Mouse (Mus musculus) MEL (cell line): ENCODE measurements around the gene Syp. TPM values are rescaled to one million over a fixed set of nuclear protein-coding genes. Genes with fewer than 3 reads are reported as not detected.

Source experiments
- DNase-seq: peaks from one replicate; pipeline ENCODE4 v3.0.0; 2011; ENCODE audit warnings: low read depth, low spot score
- H3K27ac ChIP-seq: 2 replicates; pipeline ENCODE4 v1.5.1; 2012; ENCODE audit warnings: low read depth, mild to moderate bottlenecking, control low read depth, low read length, moderate library complexity; ENCODE audit not compliant: control insufficient read depth
- H3K27me3 ChIP-seq, 2 experiments: fragments of 150-350 bp in 1 of 2; sonication (generic) in 1 of 2; 2 replicates each; pipeline ENCODE4 v1.6.1; 2012; ENCODE audit warnings: low read length in 2 of 2, mild to moderate bottlenecking in 2 of 2, improper control_type of control experiment in 1 of 2, moderate library complexity in 1 of 2; ENCODE audit not compliant: insufficient read depth in 2 of 2, control insufficient read depth in 1 of 2
- H3K36me3 ChIP-seq, 2 experiments: 2 replicates each; pipeline ENCODE4 v1.6.1; 2012 to 2014; ENCODE audit warnings: low read length in 2 of 2, improper control_type of control experiment in 1 of 2, inconsistent platforms in 1 of 2, mild to moderate bottlenecking in 1 of 2; ENCODE audit not compliant: insufficient read depth in 2 of 2, control insufficient read depth in 1 of 2
- H3K4me1 ChIP-seq, 2 experiments: fragments of 150-350 bp in 1 of 2; sonication (generic) in 1 of 2; 2 replicates each; pipeline ENCODE4 v1.6.1; 2012; ENCODE audit warnings: low read length in 2 of 2, improper control_type of control experiment in 1 of 2, mild to moderate bottlenecking in 1 of 2; ENCODE audit not compliant: insufficient read depth in 2 of 2, control insufficient read depth in 1 of 2
- H3K4me3 ChIP-seq, 2 experiments: fragments of 150-350 bp in 1 of 2; sonication (generic) in 1 of 2; 2 replicates each; pipeline ENCODE4 v1.5.1; 2012; ENCODE audit warnings: low read depth in 2 of 2, low read length in 2 of 2, mild to moderate bottlenecking in 2 of 2, moderate library complexity in 2 of 2, control low read depth in 1 of 2, improper control_type of control experiment in 1 of 2; ENCODE audit not compliant: control insufficient read depth in 1 of 2, insufficient read depth in 1 of 2
- H3K79me2 ChIP-seq: 2 replicates; pipeline ENCODE4 v1.6.1; 2012; ENCODE audit warnings: mild to moderate bottlenecking, low read length, moderate library complexity; ENCODE audit not compliant: control insufficient read depth, poor library complexity, insufficient read depth
- H3K9ac ChIP-seq: 2 replicates; pipeline ENCODE4 v1.6.1; 2012; ENCODE audit warnings: low read depth, mild to moderate bottlenecking, control low read depth, low read length, moderate library complexity; ENCODE audit not compliant: control insufficient read depth, poor library complexity, severe bottlenecking
- H3K9me3 ChIP-seq: fragments of 150-350 bp; sonication (generic); replicated peaks from 2 replicates; pipeline ENCODE4 v1.6.1; 2012; ENCODE audit warnings: mild to moderate bottlenecking, low read length, improper control_type of control experiment, moderate library complexity; ENCODE audit not compliant: insufficient read depth
- BHLHE40 ChIP-seq: IDR thresholded peaks from 2 replicates; pipeline ENCODE4 v1.6.1; 2012; ENCODE audit warnings: low read depth, mild to moderate bottlenecking, inconsistent platforms, low read length, improper control_type of control experiment, borderline replicate concordance
- CHD1 ChIP-seq: IDR thresholded peaks from 2 replicates; pipeline ENCODE4 v1.6.1; 2012; ENCODE audit warnings: low read depth, mild to moderate bottlenecking, inconsistent platforms, low read length, improper control_type of control experiment
- CHD2 ChIP-seq: IDR thresholded peaks from 2 replicates; pipeline ENCODE4 v1.6.1; 2011; ENCODE audit warnings: low read length, improper control_type of control experiment
- CTCF ChIP-seq, 3 experiments: IDR thresholded peaks in 2 of 3; conservative IDR thresholded peaks in 1 of 3; 2 replicates each; pipeline ENCODE4 v1.5.1; 2011 to 2012; ENCODE audit warnings: low read length in 3 of 3, low read depth in 2 of 3, mild to moderate bottlenecking in 2 of 3, improper control_type of control experiment in 1 of 3, inconsistent platforms in 1 of 3, mixed read lengths in 1 of 3, moderate library complexity in 1 of 3; ENCODE audit not compliant: control insufficient read depth in 1 of 3, insufficient read depth in 1 of 3, poor library complexity in 1 of 3, severe bottlenecking in 1 of 3
- E2F4 ChIP-seq: IDR thresholded peaks from 2 replicates; pipeline ENCODE4 v1.6.1; 2011; ENCODE audit warnings: low read depth, low read length, improper control_type of control experiment, borderline replicate concordance
- ELF1 ChIP-seq: IDR thresholded peaks from 2 replicates; pipeline ENCODE4 v1.6.1; 2014; ENCODE audit warnings: low read depth, mild to moderate bottlenecking, inconsistent platforms, low read length, improper control_type of control experiment, moderate library complexity
- EP300 ChIP-seq, 2 experiments: IDR thresholded peaks; 2 replicates each; pipeline ENCODE4 v1.6.1; 2011; ENCODE audit warnings: improper control_type of control experiment in 2 of 2, low read length in 2 of 2, low read depth in 1 of 2, mild to moderate bottlenecking in 1 of 2
- GABPA ChIP-seq: IDR thresholded peaks from 2 replicates; pipeline ENCODE4 v1.6.1; 2012; ENCODE audit warnings: low read depth, mild to moderate bottlenecking, inconsistent platforms, low read length, improper control_type of control experiment, moderate library complexity
- GATA1 ChIP-seq: IDR thresholded peaks from 2 replicates; pipeline ENCODE4 v1.6.1; 2011; ENCODE audit warnings: low read depth, low read length, improper control_type of control experiment
- HCFC1 ChIP-seq: IDR thresholded peaks from 2 replicates; pipeline ENCODE4 v1.6.1; 2012; ENCODE audit warnings: low read depth, mild to moderate bottlenecking, inconsistent platforms, low read length, improper control_type of control experiment, moderate library complexity
- JUND ChIP-seq: IDR thresholded peaks from 2 replicates; pipeline ENCODE4 v1.6.1; 2011; ENCODE audit warnings: low read depth, mild to moderate bottlenecking, improper control_type of control experiment, low read length
- KAT2A ChIP-seq: conservative IDR thresholded peaks from 2 replicates; pipeline ENCODE4 v1.6.1; 2012; ENCODE audit warnings: low read depth, low read length, improper control_type of control experiment, inconsistent platforms
- MAX ChIP-seq: IDR thresholded peaks from 2 replicates; pipeline ENCODE4 v1.6.1; 2011; ENCODE audit warnings: low read length, improper control_type of control experiment
- MAZ ChIP-seq: IDR thresholded peaks from 2 replicates; pipeline ENCODE4 v1.6.1; 2012; ENCODE audit warnings: low read depth, mild to moderate bottlenecking, inconsistent platforms, low read length, improper control_type of control experiment
- MEF2A ChIP-seq: IDR thresholded peaks from 2 replicates; pipeline ENCODE4 v1.6.1; 2014; ENCODE audit warnings: low read depth, mild to moderate bottlenecking, inconsistent platforms, low read length, improper control_type of control experiment; ENCODE audit not compliant: poor library complexity, insufficient replicate concordance, severe bottlenecking; ENCODE audit errors: extremely low read depth
- MXI1 ChIP-seq: IDR thresholded peaks from 2 replicates; pipeline ENCODE4 v1.6.1; 2011; ENCODE audit warnings: mild to moderate bottlenecking, low read depth, low read length, improper control_type of control experiment
- MYB ChIP-seq: IDR thresholded peaks from 2 replicates; pipeline ENCODE4 v1.6.1; 2011; ENCODE audit warnings: mild to moderate bottlenecking, low read depth, low read length, improper control_type of control experiment
- MYC ChIP-seq: IDR thresholded peaks from 2 replicates; pipeline ENCODE4 v1.6.1; 2011; ENCODE audit warnings: low read depth, mild to moderate bottlenecking, low read length, improper control_type of control experiment, moderate library complexity
- NELFE ChIP-seq: IDR thresholded peaks from 2 replicates; pipeline ENCODE4 v1.6.1; 2011; ENCODE audit warnings: low read depth, low read length, improper control_type of control experiment
- POLR2A ChIP-seq, 2 experiments: IDR thresholded peaks; 2 replicates each; pipeline ENCODE4 v1.6.1; 2011 to 2012; ENCODE audit warnings: low read length in 2 of 2, mild to moderate bottlenecking in 2 of 2, control low read depth in 1 of 2, improper control_type of control experiment in 1 of 2, low read depth in 1 of 2, moderate library complexity in 1 of 2; ENCODE audit not compliant: control insufficient read depth in 1 of 2, insufficient read depth in 1 of 2, poor library complexity in 1 of 2
- POLR2AphosphoS2 ChIP-seq: IDR thresholded peaks from 2 replicates; pipeline ENCODE4 v1.6.1; 2011; ENCODE audit warnings: low read length, improper control_type of control experiment
- POLR2AphosphoS5 ChIP-seq: IDR thresholded peaks from 2 replicates; pipeline ENCODE4 v1.6.1; 2012; ENCODE audit warnings: low read depth, borderline replicate concordance, mild to moderate bottlenecking, inconsistent platforms, low read length, moderate library complexity, mixed read lengths
- RAD21 ChIP-seq: IDR thresholded peaks from 2 replicates; pipeline ENCODE4 v1.6.1; 2011; ENCODE audit warnings: mild to moderate bottlenecking, low read depth, low read length, improper control_type of control experiment
- RCOR1 ChIP-seq: IDR thresholded peaks from 2 replicates; pipeline ENCODE4 v1.6.1; 2012; ENCODE audit warnings: low read depth, mild to moderate bottlenecking, inconsistent platforms, low read length, improper control_type of control experiment
- SIN3A ChIP-seq: IDR thresholded peaks from 2 replicates; pipeline ENCODE4 v1.6.1; 2012; ENCODE audit warnings: low read length, improper control_type of control experiment, inconsistent platforms
- SMC3 ChIP-seq: IDR thresholded peaks from 2 replicates; pipeline ENCODE4 v1.6.1; 2011; ENCODE audit warnings: low read depth, low read length, improper control_type of control experiment
- TAL1 ChIP-seq: IDR thresholded peaks from 2 replicates; pipeline ENCODE4 v1.6.1; 2012; ENCODE audit warnings: mild to moderate bottlenecking, inconsistent platforms, low read length, moderate library complexity, mixed read lengths
- TBP ChIP-seq: IDR thresholded peaks from 2 replicates; pipeline ENCODE4 v1.8.0; 2011; ENCODE audit warnings: low read depth, low read length, improper control_type of control experiment
- TCF12 ChIP-seq: IDR thresholded peaks from 2 replicates; pipeline ENCODE4 v1.6.1; 2014; ENCODE audit warnings: low read depth, mild to moderate bottlenecking, inconsistent platforms, low read length, improper control_type of control experiment, moderate library complexity
- UBTF ChIP-seq: IDR thresholded peaks from 2 replicates; pipeline ENCODE4 v1.6.1; 2012; ENCODE audit warnings: low read depth, mild to moderate bottlenecking, inconsistent platforms, low read length, improper control_type of control experiment, moderate library complexity, borderline replicate concordance; ENCODE audit not compliant: insufficient read depth
- USF1 ChIP-seq: IDR thresholded peaks from 2 replicates; pipeline ENCODE4 v1.6.1; 2014; ENCODE audit warnings: low read depth, mild to moderate bottlenecking, inconsistent platforms, low read length, improper control_type of control experiment, moderate library complexity
- USF2 ChIP-seq, 2 experiments: IDR thresholded peaks; 2 replicates each; pipeline ENCODE4 v1.6.1; 2011 to 2012; ENCODE audit warnings: improper control_type of control experiment in 2 of 2, low read length in 2 of 2, borderline replicate concordance in 1 of 2, inconsistent platforms in 1 of 2, low read depth in 1 of 2, mild to moderate bottlenecking in 1 of 2; ENCODE audit not compliant: insufficient read depth in 1 of 2
- ZC3H11A ChIP-seq: IDR thresholded peaks from 2 replicates; pipeline ENCODE4 v1.6.1; 2012; ENCODE audit warnings: low read depth, mild to moderate bottlenecking, inconsistent platforms, low read length, improper control_type of control experiment
- ZKSCAN1 ChIP-seq: IDR thresholded peaks from 2 replicates; pipeline ENCODE4 v1.6.1; 2012; ENCODE audit warnings: low read depth, mild to moderate bottlenecking, inconsistent platforms, low read length, improper control_type of control experiment, moderate library complexity
- ZMIZ1 ChIP-seq: IDR thresholded peaks from 2 replicates; pipeline ENCODE4 v1.6.1; 2012; ENCODE audit warnings: low read depth, mild to moderate bottlenecking, inconsistent platforms, low read length, improper control_type of control experiment, moderate library complexity
- polyA plus RNA-seq, 2 experiments: library from polyadenylated mRNA; stranded (reverse) in 1 of 2; unstranded in 1 of 2; fragments of >175 nt in 1 of 2; fragments of >200 nt in 1 of 2; gene quantifications; 2 replicates each; pipeline versions ENCODE4 v1.2.1 to v1.2.4; 2012; ENCODE audit warnings: low replicate concordance in 2 of 2, low read depth in 1 of 2; ENCODE audit not compliant: insufficient read length in 2 of 2, insufficient read depth in 1 of 2, missing spikeins in 1 of 2
- total RNA-seq: library from RNA; depleted of rRNA; stranded (reverse); fragments of 300-350 nt; gene quantifications from 2 replicates; pipeline ENCODE4 v1.2.3, GENCODE M21; 2012

Syp gene
- total and polyA plus RNA-seq, 3 experiments, result 0.54 to 2.3 TPM; not detected in 1

GRCm38 (mm10) chrX:7670921-7671623 is 32.8 kb downstream of the Syp start, which contains the start of gene Plp2:
Gene Plp2 (minus strand): TSS chrX:7671390.
- Histone ChIP-seq H3K36me3 (peaks cover 0 to 22% of the 10 kb centered on the region in 2 experiments; a peak in 2 of 4 replicates), H3K9me3 (no peaks in the 10 kb centered on the region), H3K79me2 (peaks cover 5% of the 10 kb centered on the region; the same call in 1 of the 2 replicates), H3K27me3 (no peaks in the 10 kb centered on the region), H3K4me3 (peak within 1 kb of the TSS; percentile 65 to 79), H3K27ac (peak within 1 kb of the TSS; percentile 95), H3K4me1 (peaks cover 11 to 25% of the 10 kb centered on the region in 2 experiments), H3K9ac (peak within 1 kb of the TSS; percentile 74)
- DNase-seq, result peak; percentile 76
- TF ChIP-seq TCF12 (peak; percentile 59; the same call in 1 of the 2 replicates), ELF1 (peak; percentile 46; the same call in 1 of the 2 replicates), USF2 (IDR thresholded peaks at IDR 0.05; ENCODE audit: borderline replicate concordance in 1 of 2, insufficient read depth in 1 of 2, low read depth in 1 of 2, low read length in 2 of 2) (no peak), JUND (no peak), E2F4 (no peak), SMC3 (no peak), HCFC1 (peak; percentile 64), CHD2 (no peak), BHLHE40 (no peak), UBTF (no peak), USF1 (peak; percentile 40; the same call in 1 of the 2 replicates), MEF2A (no peak), GABPA (no peak), TAL1 (no peak), EP300 (IDR thresholded peaks at IDR 0.05; ENCODE audit: low read depth in 1 of 2, low read length in 2 of 2) (peak; percentile 18 to 43; a peak in 1 of 4 replicates), MYB (no peak), POLR2AphosphoS5 (no peak), SIN3A (peak; percentile 65; the same call in 1 of the 2 replicates), CTCF (IDR thresholded peaks at IDR 0.05 in 2 of 3, conservative IDR thresholded peaks at IDR 0.05 in 1 of 3; ENCODE audit: control insufficient read depth in 1 of 3, insufficient read depth in 1 of 3, low read depth in 2 of 3, low read length in 3 of 3, poor library complexity in 1 of 3, severe bottlenecking in 1 of 3) (no peak), ZKSCAN1 (no peak), MYC (0 out of 2 replicates have a peak, but pooled peaks have one; percentile 21), ZMIZ1 (peak; percentile 53; the same call in 1 of the 2 replicates), MAZ (peak; percentile 55; the same call in 1 of the 2 replicates), MXI1 (peak; percentile 48; the same call in 1 of the 2 replicates), POLR2A (IDR thresholded peaks at IDR 0.05; ENCODE audit: control insufficient read depth in 1 of 2, insufficient read depth in 1 of 2, low read depth in 1 of 2, low read length in 2 of 2, poor library complexity in 1 of 2) (peak in 1 of 2 experiments; percentile 60; a peak in 2 of 4 replicates), RAD21 (no peak), NELFE (no peak; the same call in none of the 2 replicates), POLR2AphosphoS2 (no peak), MAX (peak; percentile 52), CHD1 (0 out of 2 replicates have a peak, but pooled peaks have one; percentile 65), GATA1 (peak; percentile 53), KAT2A (no peak), RCOR1 (peak; percentile 42; the same call in 1 of the 2 replicates), ZC3H11A (no peak), TBP (peak; percentile 35; the same call in 1 of the 2 replicates)
